10 mouse cellular contexts compared by ENCODE assay signal in the genomic region with DNA sequence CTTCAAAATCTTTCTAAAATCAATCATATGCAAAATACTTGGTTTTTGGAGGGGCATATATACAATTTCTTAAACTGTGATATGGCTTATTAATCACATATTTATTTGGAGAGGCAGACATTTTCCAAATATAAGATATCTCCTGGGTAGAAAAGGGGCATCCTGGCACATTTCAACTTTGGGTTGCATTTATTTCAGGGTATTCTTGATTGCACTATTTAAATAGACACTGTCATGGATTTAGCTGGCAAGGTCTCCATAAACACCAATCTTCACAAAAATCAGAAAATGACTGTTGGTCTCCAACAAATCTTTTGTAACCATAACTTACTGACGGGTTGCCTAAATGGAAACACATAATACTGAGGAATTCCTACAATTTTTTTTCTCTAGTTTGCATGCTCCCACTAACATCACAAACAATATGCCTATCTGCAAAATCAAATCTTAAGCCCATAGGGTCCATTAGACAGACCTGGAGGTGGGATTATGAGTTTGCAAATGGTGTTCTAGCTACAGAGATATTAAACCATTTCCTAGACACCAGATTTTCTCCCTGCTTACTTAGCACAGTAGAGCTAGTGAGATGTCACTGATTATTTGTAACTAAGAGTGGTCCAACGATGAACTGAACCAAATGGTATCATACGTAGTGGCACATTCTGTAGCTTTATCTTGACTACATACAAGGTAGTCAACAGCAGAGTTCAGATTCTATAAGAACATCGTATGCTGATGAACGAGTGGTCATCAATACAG. TPM values are rescaled to one million over a fixed set of nuclear protein-coding genes. Genes with fewer than 3 reads are reported as not detected.
A peak's percentile ranks its signal among the peaks of the same experiment; 100 is the strongest.
DNase-seq lines count a peak whose midpoint lies in the region; ATAC-seq lines count a peak whose summit lies in the region.
"Had no signal": no experiment of that assay in that cellular context is flagged by ENCODE, and none has a peak within 500 bp of the region (broad histone marks: within the 10 kb centered on the region; RNA-seq: fewer than 3 reads in every experiment).

No protein-coding gene starts in this region.

- H3K4me2 ChIP-seq in hindbrain, embryonic 12.5 days (replicated peaks) = no peak overlapping the region
- H3K4me2 ChIP-seq in liver, embryonic 16.5 days (ENCODE audit: low read depth, low read length) = no peak overlapping the region
- no peak overlapping the region for H3K4me2 ChIP-seq in forebrain, embryonic 13.5 days
- H3K4me2 ChIP-seq: limb, embryonic 12.5 days had no signal

- H3K27ac ChIP-seq in hindbrain, embryonic 12.5 days = no peak overlapping the region
- no peak overlapping the region for H3K27ac ChIP-seq in hindbrain, embryonic 10.5 days
- no peak overlapping the region for H3K27ac ChIP-seq in liver, embryonic 16.5 days (ENCODE audit: low read length)
- no peak overlapping the region for H3K27ac ChIP-seq in forebrain, embryonic 13.5 days
- H3K27ac ChIP-seq: limb, embryonic 12.5 days had no signal

- DNase-seq in hindbrain, embryonic 10.5 days (ENCODE audit: low spot score) = no peak
- DNase-seq in ES-CJ7 (ENCODE audit: low read depth, low spot score) = peak; percentile 13
- no peak for DNase-seq in frontal cortex, postnatal 14 days (ENCODE audit: low spot score in 2 of 2)
- DNase-seq in cerebellum, adult 8-10 months = no peak

- H3K9ac ChIP-seq in hindbrain, embryonic 12.5 days = no peak overlapping the region
- no peak overlapping the region for H3K9ac ChIP-seq in liver, embryonic 16.5 days (ENCODE audit: low read depth, low read length)
- no peak overlapping the region for H3K9ac ChIP-seq in forebrain, embryonic 13.5 days
- H3K9ac ChIP-seq: limb, embryonic 12.5 days had no signal

- H3K4me1 ChIP-seq in hindbrain, embryonic 12.5 days = no peaks in the 10 kb centered on the region
- no peaks in the 10 kb centered on the region for H3K4me1 ChIP-seq in hindbrain, embryonic 10.5 days (replicated peaks)
- no peaks in the 10 kb centered on the region for H3K4me1 ChIP-seq in liver, embryonic 16.5 days (ENCODE audit: control insufficient read depth, low read depth, low read length)
- no peaks in the 10 kb centered on the region for H3K4me1 ChIP-seq in forebrain, embryonic 13.5 days
- H3K4me1 ChIP-seq: limb, embryonic 12.5 days had no signal

- 88% methylated on average over 5 of the region's 5 CpGs for WGBS in hindbrain, embryonic 12.5 days
- 86% methylated on average over 5 of the region's 5 CpGs for WGBS in hindbrain, embryonic 10.5 days
- 60% methylated on average over 5 of the region's 5 CpGs for whole genome bisulfite sequencing in liver, embryonic 16.5 days (ENCODE audit: insufficient replicate concordance)
- 85% methylated on average over 5 of the region's 5 CpGs for WGBS in forebrain, embryonic 13.5 days

- H3K4me3 ChIP-seq in hindbrain, embryonic 12.5 days = no peak overlapping the region
- no peak overlapping the region for H3K4me3 ChIP-seq in hindbrain, embryonic 10.5 days
- no peak overlapping the region for H3K4me3 ChIP-seq in liver, embryonic 16.5 days (ENCODE audit: low read depth, low read length)
- no peak overlapping the region for H3K4me3 ChIP-seq in forebrain, embryonic 13.5 days
- H3K4me3 ChIP-seq: limb, embryonic 12.5 days had no signal

- ATAC-seq in hindbrain, embryonic 12.5 days (ENCODE audit: low FRiP score) = peak; percentile 22; the same call in 1 of the 2 replicates
- peak; percentile 29; the same call in 1 of the 2 replicates for ATAC-seq in common myeloid progenitor, adult 5-6 weeks (replicated peaks; ENCODE audit: low read depth, poor library complexity, severe bottlenecking)
- peak; percentile 24 for ATAC-seq in liver, embryonic 16.5 days (ENCODE audit: low read depth)
- no peak for ATAC-seq in forebrain, embryonic 13.5 days

- no peaks in the 10 kb centered on the region for H3K27me3 ChIP-seq in hindbrain, embryonic 12.5 days
- H3K27me3 ChIP-seq in hindbrain, embryonic 10.5 days (ENCODE audit: insufficient read depth, poor library complexity, severe bottlenecking) = no peaks in the 10 kb centered on the region
- H3K27me3 ChIP-seq in liver, embryonic 16.5 days (ENCODE audit: control insufficient read depth, insufficient read depth, low read depth, low read length) = no peaks in the 10 kb centered on the region
- H3K27me3 ChIP-seq in forebrain, embryonic 13.5 days = no peaks in the 10 kb centered on the region
- H3K27me3 ChIP-seq: limb, embryonic 12.5 days had no signal

- peaks cover 11% of the 10 kb centered on the region for H3K9me3 ChIP-seq in hindbrain, embryonic 12.5 days (replicated peaks)
- peaks cover 13% of the 10 kb centered on the region for H3K9me3 ChIP-seq in hindbrain, embryonic 10.5 days
- peaks cover 8% of the 10 kb centered on the region for H3K9me3 ChIP-seq in liver, embryonic 16.5 days (replicated peaks; ENCODE audit: control insufficient read depth, low read length)
- peaks cover 10% of the 10 kb centered on the region for H3K9me3 ChIP-seq in forebrain, embryonic 13.5 days (replicated peaks)

- H3K36me3 ChIP-seq in hindbrain, embryonic 12.5 days = 0 out of 2 replicates have a peak, but pooled peaks cover 3% of the 10 kb centered on the region
- H3K36me3 ChIP-seq in hindbrain, embryonic 10.5 days = no peaks in the 10 kb centered on the region
- no peaks in the 10 kb centered on the region for H3K36me3 ChIP-seq in liver, embryonic 16.5 days (ENCODE audit: control insufficient read depth, insufficient read depth)
- H3K36me3 ChIP-seq in forebrain, embryonic 13.5 days (ENCODE audit: poor library complexity, severe bottlenecking) = peaks cover 6% of the 10 kb centered on the region; the same call in 1 of the 2 replicates
- H3K36me3 ChIP-seq: limb, embryonic 12.5 days had no signal

RNA-seq across cellular contexts. Expression of a gene that starts 20.9 kb away (rescaled TPM):
- polyA plus RNA-seq in hindbrain, embryonic 12.5 days (2016; fragmentation: Nextera tagmentation; extraction: Ambion mirVana) = 11.8 and 12.8 TPM in 2 replicates
- 3.7 and 7.8 TPM in 2 replicates for polyA plus RNA-seq in hindbrain, embryonic 10.5 days (2016; fragmentation: Nextera tagmentation; extraction: Ambion mirVana)
- total RNA-seq in common myeloid progenitor, adult 5-6 weeks (2017) = 5.8 and 6.1 TPM in 2 replicates
- polyA plus RNA-seq in liver, embryonic 16.5 days (2015; fragmentation: Nextera tagmentation; extraction: Ambion mirVana) = 0.98 and 1.0 TPM in 2 replicates
- polyA plus RNA-seq in forebrain, embryonic 13.5 days (2015; fragmentation: Nextera tagmentation; extraction: Ambion mirVana) = 4.4 and 4.7 TPM in 2 replicates

RNA-seq across cellular contexts. Expression of a gene that starts 44.8 kb away (rescaled TPM):
- polyA plus RNA-seq in hindbrain, embryonic 12.5 days (2016; fragmentation: Nextera tagmentation; extraction: Ambion mirVana) = 0.34 and 0.84 TPM in 2 replicates
- 0.21 and 0.47 TPM in 2 replicates for polyA plus RNA-seq in hindbrain, embryonic 10.5 days (2016; fragmentation: Nextera tagmentation; extraction: Ambion mirVana)
- 0.63 and 2.1 TPM in 2 replicates for total RNA-seq in common myeloid progenitor, adult 5-6 weeks (2017)
- polyA plus RNA-seq in liver, embryonic 16.5 days (2015; fragmentation: Nextera tagmentation; extraction: Ambion mirVana) = 1.7 and 2.5 TPM in 2 replicates
- polyA plus RNA-seq in forebrain, embryonic 13.5 days (2015; fragmentation: Nextera tagmentation; extraction: Ambion mirVana) = 0.60 TPM in 1 of 2 replicates, not detected in the other
- polyA plus RNA-seq: kidney, embryonic 16.5 days had no signal

RNA-seq across cellular contexts. Expression of a gene that starts 56.7 kb away (rescaled TPM):
- 71.8 and 73.9 TPM in 2 replicates for polyA plus RNA-seq in hindbrain, embryonic 12.5 days (2016; fragmentation: Nextera tagmentation; extraction: Ambion mirVana)
- 72.4 and 75.4 TPM in 2 replicates for polyA plus RNA-seq in hindbrain, embryonic 10.5 days (2016; fragmentation: Nextera tagmentation; extraction: Ambion mirVana)
- 26.3 and 33.9 TPM in 2 replicates for total RNA-seq in common myeloid progenitor, adult 5-6 weeks (2017)
- 15.5 and 16.5 TPM in 2 replicates for polyA plus RNA-seq in liver, embryonic 16.5 days (2015; fragmentation: Nextera tagmentation; extraction: Ambion mirVana)
- 84.9 and 88.8 TPM in 2 replicates for polyA plus RNA-seq in forebrain, embryonic 13.5 days (2015; fragmentation: Nextera tagmentation; extraction: Ambion mirVana)
